Mouse (Mus musculus): ENCODE data around the gene Pip5k1c.

GRCm38 (mm10) chr10:81272356-81272755, 20.4 kb upstream of the Pip5k1c start:
- TF ChIP-seq CTCF (IDR thresholded peaks at IDR 0.05) (no peak), EP300 (IDR thresholded peaks at IDR 0.05) (no peak)
